Mouse (Mus musculus) megakaryocyte, embryonic 14.5 days (primary cell): ENCODE data around the gene Dusp22.

Experiments
- FLI1 ChIP-seq: IDR thresholded peaks from 2 replicates; pipeline ENCODE4 v1.6.1; 2012; ENCODE audit warnings: low read length, inconsistent platforms, mixed read lengths
- GATA1 ChIP-seq: IDR thresholded peaks from 3 replicates; pipeline ENCODE4 v1.6.1; 2012; ENCODE audit warnings: mixed read lengths, low read length, inconsistent platforms, borderline replicate concordance

- TF ChIP-seq GATA1 (no peak), FLI1 (no peak)
These were observed 88.5 kb downstream of the Dusp22 start for GRCm38 (mm10) chr13:30748321-30748720.
